Mouse (Mus musculus): ENCODE data around the gene Hoxa10. TPM values are rescaled to one million over a fixed set of nuclear protein-coding genes. Genes with fewer than 3 reads are reported as not detected.

The Hoxa10 gene
- polyA plus RNA-seq, 3 experiments from 2014 or later, result not detected

DNA sequence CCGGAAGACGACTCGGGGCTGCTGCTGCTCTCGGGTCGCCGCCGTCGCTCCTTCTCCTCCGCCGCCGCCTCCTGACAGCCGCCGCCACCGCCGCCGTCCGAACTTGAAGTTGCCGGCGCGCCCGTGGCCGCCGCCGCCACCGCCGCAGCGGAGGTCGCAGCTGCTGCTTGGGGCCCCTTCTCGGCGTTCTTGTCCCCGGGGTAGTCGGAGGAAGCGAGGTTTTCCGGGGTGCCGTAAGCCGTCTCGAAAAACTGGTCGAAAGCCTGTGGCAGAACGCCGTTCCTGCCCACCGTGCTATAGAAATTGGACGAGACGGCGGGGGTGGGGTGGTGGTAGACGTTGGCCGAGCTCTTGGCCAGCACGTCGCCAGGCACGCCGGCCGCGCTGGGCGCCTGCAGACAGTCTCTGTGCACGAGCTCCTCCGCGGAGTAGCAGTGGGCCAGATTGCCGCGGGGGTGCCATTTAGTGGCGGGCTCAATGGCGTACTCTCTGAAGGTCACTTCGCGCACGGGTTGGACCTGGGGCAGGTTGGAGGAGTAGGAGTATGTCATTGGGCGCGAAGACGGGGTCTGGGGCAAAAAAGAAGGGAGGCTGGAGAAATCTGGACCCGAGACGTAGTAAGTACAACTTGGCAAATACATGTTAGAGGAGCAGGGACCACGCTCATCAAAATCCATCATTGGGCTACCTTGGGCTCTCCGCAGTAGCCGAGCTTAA is 4.5 kb upstream of the Hoxa10 start:
- no peak for ATAC-seq

GRCm38 (mm10) chr6:52244471-52245039 is 3.9 kb upstream of the Hoxa10 start:
- ATAC-seq, result no peak

DNA sequence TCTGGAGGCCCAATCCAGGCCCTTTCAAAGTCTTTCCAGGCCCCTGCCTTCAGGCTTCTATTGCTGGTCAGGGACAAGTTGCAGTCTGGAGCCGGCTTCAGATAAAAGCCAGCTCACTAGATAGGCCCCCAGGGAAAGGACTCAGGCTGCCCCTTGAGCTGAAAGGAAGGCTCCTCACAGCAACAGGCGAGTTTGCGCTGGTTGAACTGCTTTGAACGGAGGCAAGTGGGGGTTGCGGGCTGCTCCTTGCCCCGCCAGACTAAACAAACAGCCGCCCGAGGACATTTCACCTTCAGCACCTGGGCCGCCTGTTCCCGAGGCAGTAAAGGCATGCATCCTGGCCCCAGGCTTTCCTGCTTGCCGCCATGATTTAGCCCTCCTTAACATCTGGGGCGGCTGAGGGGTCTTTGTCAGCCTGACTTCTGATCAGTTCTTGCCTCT is 3.0 kb upstream of the Hoxa10 start:
- no peak for ATAC-seq

DNA sequence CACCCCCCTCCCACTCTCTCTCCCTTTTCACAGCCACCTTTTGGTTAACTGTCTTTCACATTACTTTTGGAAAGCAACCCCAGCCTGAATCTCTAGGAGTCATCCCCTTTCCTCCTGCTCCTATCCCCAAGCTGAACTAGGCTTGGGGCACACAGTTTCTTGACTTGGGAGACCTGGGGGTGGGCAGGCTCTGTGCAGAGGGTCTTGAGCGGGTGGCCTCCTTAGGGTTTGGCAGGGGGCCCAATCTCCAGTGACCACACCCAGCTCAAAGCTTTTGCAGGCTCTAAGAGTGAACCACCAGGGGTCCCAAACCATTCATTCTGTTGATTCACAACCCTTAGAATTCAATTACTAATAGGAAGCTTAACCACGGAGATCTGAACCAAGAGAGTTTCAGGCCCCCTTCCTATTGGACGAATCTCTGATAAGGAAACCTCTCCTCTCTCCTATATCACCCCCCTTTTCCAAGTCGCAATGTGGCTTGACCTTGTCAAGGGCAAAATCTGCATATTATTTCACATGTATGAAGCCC is 2.2 kb upstream of the Hoxa10 start:
- ATAC-seq, result no peak

DNA sequence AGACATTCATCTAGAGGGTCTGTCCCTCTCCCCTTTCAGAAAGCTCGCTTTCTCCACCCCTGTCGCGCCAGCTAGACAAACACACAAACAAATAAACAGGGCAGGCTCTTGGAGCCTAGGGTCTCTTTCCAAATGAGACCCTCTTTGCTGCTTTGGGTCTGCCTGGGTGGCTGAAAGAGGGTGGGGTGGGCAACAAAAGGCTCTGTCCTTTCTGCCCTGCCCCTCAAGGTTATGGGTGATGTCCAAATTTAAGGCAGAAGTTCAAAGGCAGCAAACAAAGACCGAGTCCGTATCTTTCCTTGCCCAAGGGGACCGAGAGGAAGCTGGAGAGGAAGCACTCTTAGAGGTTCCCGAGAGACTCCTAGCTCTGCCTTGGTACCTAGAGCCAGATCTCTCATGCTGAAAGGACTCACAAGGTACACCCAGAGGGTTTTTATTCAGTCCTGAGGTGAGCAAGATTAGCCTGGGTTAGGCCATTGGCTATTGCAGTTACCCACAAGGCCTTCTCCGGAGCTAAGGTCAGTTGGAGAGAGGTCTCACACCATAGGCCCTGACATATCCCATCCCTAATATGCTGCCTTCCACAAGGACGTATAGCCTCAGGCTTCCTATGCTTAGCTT is 457 bp upstream of the Hoxa10 start:
- no peak for ATAC-seq

DNA sequence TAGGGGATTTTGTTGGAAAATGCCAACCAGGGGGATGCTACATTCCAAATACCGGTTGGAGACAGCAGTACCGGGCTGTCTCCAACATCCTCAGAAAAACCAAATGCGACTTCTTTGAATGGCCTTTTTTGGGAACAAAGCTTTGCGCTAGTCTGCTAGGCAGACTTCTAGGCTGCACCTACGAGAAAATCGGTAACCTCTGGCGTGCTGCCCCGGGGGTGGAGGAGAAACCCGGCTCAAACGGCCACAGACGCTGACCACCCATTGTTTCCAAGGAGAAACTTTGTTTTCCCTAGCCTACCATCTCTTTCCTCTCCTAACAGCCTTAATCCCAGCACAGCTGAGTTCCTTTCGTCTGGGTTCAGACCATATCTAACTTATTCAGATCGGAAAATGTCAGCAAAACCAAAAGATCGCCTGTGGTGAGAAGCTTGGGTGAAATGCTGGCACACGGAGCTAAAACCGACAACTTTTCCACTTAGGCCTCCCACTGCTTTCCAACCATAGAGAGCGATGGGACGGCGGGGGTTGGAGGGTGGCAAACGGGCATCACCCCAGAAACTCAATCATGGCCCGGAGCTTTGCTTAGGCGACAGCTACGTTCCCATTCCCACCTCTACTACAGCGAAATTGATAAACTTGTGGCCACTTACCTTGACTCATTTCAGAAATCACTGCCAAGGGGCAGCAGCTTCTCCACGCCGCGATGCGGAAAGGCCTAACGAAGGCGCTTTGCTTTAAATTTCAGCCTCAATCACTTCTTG is 847 bp downstream of the Hoxa10 start:
- no peak for ATAC-seq

- no peak for ATAC-seq
Observed at GRCm38 (mm10) chr6:52238976-52239375, 1.7 kb downstream of the Hoxa10 start.

DNA sequence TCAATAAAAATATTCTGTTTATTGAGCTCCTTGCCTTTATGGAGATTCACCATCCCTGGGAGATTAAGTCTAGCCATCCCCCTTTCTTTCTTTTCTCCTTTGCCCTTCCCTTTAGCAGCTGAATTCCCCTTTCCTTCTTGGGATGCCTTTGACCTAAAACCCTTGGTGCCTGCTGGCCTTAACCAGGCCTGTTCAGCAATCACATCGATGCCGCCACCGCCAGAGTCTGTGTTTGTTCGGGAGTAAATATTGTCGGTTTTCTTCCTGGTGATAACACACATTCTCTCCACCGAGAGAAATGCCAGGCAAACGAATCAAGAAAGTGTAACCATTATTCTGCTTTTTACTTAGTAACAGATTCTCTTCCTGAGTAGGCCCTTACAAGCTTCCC is 2.5 kb downstream of the Hoxa10 start:
- no peak for ATAC-seq

GRCm38 (mm10) chr6:52237346-52238154 is 3.1 kb downstream of the Hoxa10 start:
- no peak for ATAC-seq

- ATAC-seq, result no peak
Observed at GRCm38 (mm10) chr6:52236806-52237205, 3.8 kb downstream of the Hoxa10 start.

DNA sequence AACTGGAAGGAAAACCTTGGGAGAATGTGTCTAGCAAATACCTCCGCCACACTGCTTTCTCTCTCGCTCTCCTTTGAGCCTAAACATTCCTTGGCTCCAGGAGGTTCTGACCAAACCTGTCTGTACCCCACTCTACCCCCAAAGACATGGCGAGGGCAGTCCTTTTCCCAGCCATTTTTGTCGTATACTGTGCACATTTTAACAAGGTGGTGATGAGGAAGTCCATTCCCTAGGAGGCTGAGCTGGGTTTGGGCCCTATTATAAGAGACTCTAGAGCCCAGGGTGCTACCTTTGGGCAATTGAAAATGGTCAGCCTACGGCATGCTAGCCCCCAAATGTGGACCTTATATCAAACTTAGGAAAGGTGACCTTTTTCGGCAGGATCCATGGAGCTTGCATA is 4.8 kb downstream of the Hoxa10 start:
- ATAC-seq, result no peak

- ATAC-seq, result no peak
Observed at GRCm38 (mm10) chr6:52235267-52235666, 5.4 kb downstream of the Hoxa10 start.

GRCm38 (mm10) chr6:52234428-52235140 is 6.1 kb downstream of the Hoxa10 start:
- no peak for ATAC-seq

DNA sequence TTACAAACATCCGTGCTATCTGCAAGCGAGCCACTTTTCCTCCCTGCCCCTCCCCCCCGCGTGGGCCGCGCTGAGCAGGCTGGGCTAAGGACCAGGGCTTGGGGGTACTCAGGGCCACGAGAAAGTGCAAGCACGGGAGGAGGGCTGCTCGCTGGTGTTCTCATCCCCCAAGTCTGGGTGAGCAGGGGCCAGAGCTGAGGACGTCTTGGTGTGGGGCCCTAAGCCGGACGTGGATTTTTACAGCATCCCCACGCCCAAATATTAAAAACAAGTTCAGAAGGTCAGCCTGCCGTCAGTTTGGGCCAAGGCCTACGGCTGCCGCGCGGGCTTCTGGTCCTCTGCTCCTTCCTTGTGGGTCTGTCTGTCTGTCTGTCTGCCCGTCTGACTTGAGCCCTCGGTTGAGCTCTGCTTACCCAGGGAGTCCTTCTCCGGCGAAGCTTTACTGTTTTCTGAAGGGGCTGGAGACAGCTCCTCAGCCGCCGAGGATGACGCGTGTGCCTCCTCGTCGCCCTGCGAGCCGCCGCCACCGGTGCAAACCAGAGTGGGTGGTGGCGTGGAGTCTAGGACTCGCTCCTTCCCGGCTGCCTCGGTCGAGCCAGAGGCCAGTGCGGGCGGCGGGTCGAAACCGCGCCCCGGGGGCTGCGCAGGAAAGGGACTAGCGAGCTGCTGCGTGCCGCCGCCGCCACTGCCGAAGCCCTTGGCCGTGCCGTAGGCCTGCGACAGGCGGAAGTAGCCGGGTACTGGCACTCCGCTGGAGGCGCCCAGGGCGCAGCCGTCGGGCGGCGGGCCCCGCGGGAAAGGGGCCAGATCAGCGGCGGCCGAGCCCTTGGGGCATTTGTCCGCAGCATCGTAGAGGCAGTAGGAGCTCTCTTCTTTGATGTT is 6.9 kb downstream of the Hoxa10 start:
- ATAC-seq, result no peak

GRCm38 (mm10) chr6:52232984-52233545 is 7.6 kb downstream of the Hoxa10 start:
- no peak for ATAC-seq

GRCm38 (mm10) chr6:52232568-52232965 is 8.1 kb downstream of the Hoxa10 start:
- ATAC-seq, result no peak

DNA sequence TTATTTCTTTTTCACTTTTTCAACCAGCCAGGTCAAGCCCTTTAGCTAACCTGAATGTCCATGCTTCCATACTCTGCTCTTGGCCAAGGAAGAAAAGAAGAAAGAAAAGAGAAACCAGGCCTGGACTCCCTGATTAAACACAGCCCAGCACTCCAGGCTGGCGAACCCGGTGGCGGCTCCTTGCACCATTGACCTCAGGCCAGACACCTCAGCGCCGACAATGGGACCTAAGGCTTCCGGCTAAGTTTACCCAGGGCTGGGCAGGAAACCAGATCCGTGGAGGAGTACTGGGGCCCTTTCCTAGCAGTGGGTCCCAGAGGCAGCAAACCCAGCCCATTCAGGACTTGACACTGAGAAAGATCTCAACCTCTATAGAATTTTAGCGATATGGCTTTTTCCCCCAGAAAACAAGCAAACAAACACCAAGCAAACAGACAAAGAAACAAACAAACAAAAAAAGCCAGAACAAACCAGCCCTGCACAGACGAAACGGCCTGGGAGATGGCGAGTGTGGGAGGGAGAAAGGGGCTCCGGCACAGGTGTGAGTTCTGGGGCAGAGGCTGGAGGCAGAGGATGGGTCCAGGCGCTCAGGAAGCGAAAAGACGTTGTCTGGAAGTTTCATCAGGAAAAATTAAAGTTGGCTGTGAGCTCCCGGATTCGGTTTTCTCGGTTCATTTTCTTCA is 8.6 kb downstream of the Hoxa10 start:
- no peak for ATAC-seq

DNA sequence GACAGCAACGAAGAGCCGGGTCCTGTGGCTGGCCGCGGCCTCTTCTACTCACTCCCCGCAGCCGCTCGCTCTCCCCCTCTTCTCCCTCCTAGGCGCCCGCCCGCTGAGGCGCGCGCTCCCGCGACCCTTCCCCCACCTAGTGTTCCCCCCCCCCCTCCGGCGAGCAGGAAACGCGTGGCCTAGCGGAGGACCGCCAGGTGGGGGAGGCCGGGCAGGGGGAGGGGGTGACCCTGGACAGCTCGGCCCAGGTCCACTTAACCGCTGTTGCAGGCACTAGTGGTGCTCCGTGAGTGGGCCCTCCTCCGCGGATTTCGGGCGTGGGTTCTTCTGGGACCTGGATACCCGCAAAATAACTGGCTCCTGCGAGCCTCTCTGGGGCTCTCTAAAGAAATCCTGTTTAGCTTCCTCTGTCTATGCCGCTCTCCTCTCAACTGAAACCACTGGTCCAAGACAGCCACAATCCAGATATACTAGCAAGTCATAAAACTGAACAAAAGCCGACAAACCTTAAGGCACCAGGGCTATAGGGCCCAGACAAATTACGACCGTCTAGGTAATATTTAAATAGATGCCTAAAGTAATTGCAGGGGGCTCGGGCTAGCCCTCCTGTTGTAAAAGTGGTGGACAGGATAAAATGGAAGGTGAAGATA is 10.0 kb downstream of the Hoxa10 start, which contains the start of gene Hoxa9:
TSS of gene Hoxa9 (minus strand) at position 574 of the 650 bp plus-strand sequence.
- no peak for ATAC-seq

All from inflammation-experienced regulatory T-cells, adult 6 months (primary cell).